Mouse (Mus musculus): Measurements from ENCODE around the gene Max.

Gene Max

GRCm38 (mm10) chr12:76926338-76926945, 35.6 kb downstream of the Max start:
- in situ Hi-C loops (cut with MboI, MseI) = no loop called here

- in situ Hi-C loops (cut with MboI, MseI) = no loop called here
Observed at GRCm38 (mm10) chr12:76924904-76925604, 36.9 kb downstream of the Max start.

GRCm38 (mm10) chr12:76923118-76923517, 38.9 kb downstream of the Max start:
- in situ Hi-C loops (cut with MboI, MseI) = no loop called here

- in situ Hi-C loops (cut with MboI, MseI) = no loop called here
Observed at GRCm38 (mm10) chr12:76920990-76921389, 41.0 kb downstream of the Max start.

- in situ Hi-C loops (cut with MboI, MseI) = no loop called here
Observed at GRCm38 (mm10) chr12:76920398-76920797, 41.6 kb downstream of the Max start.

- in situ Hi-C loops (cut with MboI, MseI) = no loop called here
Observed at GRCm38 (mm10) chr12:76918855-76919254, 43.1 kb downstream of the Max start.

GRCm38 (mm10) chr12:76918113-76918512, 43.9 kb downstream of the Max start:
- in situ Hi-C loops (cut with MboI, MseI) = no loop called here

- in situ Hi-C loops (cut with MboI, MseI) = no loop called here
Observed at GRCm38 (mm10) chr12:76916163-76916562, 45.8 kb downstream of the Max start.

- in situ Hi-C loops (cut with MboI, MseI) = no loop called here
Observed at GRCm38 (mm10) chr12:76912193-76912592, 49.8 kb downstream of the Max start.

GRCm38 (mm10) chr12:76911171-76911726, 50.8 kb downstream of the Max start:
- in situ Hi-C loops (cut with MboI, MseI) = no loop called here

- in situ Hi-C loops (cut with MboI, MseI) = no loop called here
Observed at GRCm38 (mm10) chr12:76910258-76910940, 51.6 kb downstream of the Max start.

GRCm38 (mm10) chr12:76909218-76909617, 52.8 kb downstream of the Max start:
- in situ Hi-C loops (cut with MboI, MseI) = no loop called here

- in situ Hi-C loops (cut with MboI, MseI) = no loop called here
Observed at GRCm38 (mm10) chr12:76906278-76906677, 55.7 kb downstream of the Max start.

GRCm38 (mm10) chr12:76901508-76902294, 60.3 kb downstream of the Max start:
- in situ Hi-C loops (cut with MboI, MseI) = no loop called here

GRCm38 (mm10) chr12:76899261-76899975, 62.6 kb downstream of the Max start:
- in situ Hi-C loops (cut with MboI, MseI) = no loop called here

- in situ Hi-C loops (cut with MboI, MseI) = no loop called here
Observed at GRCm38 (mm10) chr12:76898141-76898540, 63.9 kb downstream of the Max start.

GRCm38 (mm10) chr12:76897006-76897405, 65.0 kb downstream of the Max start:
- in situ Hi-C loops (cut with MboI, MseI) = no loop called here

GRCm38 (mm10) chr12:76896566-76896965, 65.4 kb downstream of the Max start:
- in situ Hi-C loops (cut with MboI, MseI) = no loop called here

- in situ Hi-C loops (cut with MboI, MseI) = no loop called here
Observed at GRCm38 (mm10) chr12:76895777-76896176, 66.2 kb downstream of the Max start.

GRCm38 (mm10) chr12:76894792-76895559, 67.0 kb downstream of the Max start:
- in situ Hi-C loops (cut with MboI, MseI) = no loop called here

Data from T-helper 2 cell (primary cell).